Mouse (Mus musculus): ENCODE data around the gene Myo3a.
"Not testable (repeated sequence)": the region's sequence is repeated elsewhere in the genome, so short reads cannot be mapped to it uniquely, and the experiment has no call there.

The Myo3a gene

GRCm38 (mm10) chr2:22227308-22227707 is at the start of gene Myo3a:
Gene Myo3a, plus strand, starts transcription at chr2:22227503.
- DNase-seq = no peak

DNA sequence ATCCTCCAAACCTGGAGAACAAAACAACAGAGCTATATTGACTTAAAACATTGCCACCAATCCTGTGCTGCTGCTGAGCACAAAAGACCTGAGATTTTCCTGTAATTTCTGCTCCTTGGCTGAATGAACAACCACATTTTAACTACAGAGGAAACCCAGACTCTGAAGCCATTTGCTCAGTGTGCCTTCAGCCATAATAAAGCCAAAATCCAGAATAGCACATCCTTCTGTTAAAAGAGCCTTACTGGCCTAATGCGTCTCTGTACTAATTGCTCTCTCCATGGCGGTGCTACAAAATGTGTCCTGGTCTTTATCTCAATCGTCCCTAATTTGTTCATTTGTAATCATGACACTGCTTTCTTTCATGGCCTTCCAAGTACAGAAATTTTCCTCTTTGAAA is 23.2 kb downstream of the Myo3a start:
- no peak for DNase-seq

DNA sequence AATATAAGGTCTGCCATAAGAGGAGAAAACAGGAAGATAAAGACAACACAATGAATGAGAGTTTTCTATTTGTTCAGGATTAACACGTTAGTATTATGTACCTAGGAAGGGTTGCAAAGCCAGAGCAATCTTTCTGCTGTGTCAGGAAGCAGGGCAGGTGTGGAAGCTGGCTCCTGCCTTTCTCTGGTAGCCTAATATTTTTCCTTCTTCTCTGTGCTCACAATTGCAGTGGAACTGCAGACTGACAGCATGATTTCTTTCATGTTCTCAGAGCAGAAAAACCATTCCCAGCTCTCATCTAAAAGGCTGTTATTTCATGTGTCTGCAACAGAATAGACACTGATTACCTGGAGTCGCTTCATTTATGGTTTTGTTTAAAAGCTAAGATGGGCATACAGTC is 23.7 kb downstream of the Myo3a start:
- DNase-seq = no peak

DNA sequence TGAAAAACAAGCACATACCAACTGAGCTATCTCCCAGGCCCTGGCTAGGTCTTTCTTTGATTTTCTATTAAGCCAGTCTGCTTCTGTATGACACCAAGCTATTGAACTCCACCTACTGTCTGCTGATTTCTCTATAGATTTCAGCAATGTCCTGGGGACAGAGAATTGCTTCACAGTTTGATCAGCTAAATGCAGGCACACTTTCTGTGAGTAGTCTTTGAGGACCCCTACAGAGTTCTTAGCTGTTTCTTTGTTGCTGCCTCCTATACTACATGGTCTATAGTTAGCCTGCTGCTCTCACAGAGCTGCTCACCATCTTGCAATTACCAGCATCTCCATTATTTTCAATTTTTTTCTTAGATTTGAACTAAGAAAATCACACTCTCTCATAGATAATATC is 28.3 kb downstream of the Myo3a start:
- no peak for DNase-seq

DNA sequence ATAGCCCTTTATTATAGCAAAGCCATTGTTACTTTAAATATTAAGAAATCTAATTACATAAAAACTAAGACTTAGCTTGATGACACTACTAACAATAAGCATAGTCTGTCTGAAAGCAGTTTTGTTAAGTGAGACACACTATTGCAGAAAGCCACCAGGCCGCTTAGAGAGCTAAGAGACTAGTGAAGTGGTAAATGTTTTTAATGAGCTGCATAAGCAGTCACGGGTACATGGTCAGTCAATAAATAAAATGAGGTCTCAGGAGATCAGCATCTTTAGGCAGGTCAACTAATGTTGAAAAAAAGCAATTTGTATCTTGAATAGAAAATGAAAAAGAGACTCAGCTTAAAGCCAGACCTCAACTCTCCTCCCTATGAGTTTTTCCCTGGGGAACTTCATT is 44.3 kb downstream of the Myo3a start:
- no peak for DNase-seq

- DNase-seq = no peak
Measured at GRCm38 (mm10) chr2:22285366-22285765, 58.1 kb downstream of the Myo3a start.

DNA sequence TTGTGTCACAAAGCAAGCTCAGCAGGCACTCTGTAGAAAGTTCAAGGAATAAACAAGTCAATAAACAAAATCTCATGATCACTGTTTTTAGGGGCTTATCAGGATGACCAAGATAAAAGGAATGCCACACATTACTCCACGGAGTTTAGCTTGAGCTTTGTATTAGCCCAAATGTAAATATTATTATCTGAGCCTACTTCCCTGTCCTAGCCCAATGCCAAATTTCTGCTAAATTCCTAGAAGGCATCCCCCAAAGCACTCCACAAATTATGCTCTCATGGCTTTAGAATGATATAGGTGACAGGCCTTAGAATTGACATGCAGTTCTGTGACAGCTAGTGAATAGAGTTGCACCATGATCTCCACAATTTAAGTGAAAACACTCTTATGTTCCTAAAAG is 58.5 kb downstream of the Myo3a start:
- DNase-seq = no peak

DNA sequence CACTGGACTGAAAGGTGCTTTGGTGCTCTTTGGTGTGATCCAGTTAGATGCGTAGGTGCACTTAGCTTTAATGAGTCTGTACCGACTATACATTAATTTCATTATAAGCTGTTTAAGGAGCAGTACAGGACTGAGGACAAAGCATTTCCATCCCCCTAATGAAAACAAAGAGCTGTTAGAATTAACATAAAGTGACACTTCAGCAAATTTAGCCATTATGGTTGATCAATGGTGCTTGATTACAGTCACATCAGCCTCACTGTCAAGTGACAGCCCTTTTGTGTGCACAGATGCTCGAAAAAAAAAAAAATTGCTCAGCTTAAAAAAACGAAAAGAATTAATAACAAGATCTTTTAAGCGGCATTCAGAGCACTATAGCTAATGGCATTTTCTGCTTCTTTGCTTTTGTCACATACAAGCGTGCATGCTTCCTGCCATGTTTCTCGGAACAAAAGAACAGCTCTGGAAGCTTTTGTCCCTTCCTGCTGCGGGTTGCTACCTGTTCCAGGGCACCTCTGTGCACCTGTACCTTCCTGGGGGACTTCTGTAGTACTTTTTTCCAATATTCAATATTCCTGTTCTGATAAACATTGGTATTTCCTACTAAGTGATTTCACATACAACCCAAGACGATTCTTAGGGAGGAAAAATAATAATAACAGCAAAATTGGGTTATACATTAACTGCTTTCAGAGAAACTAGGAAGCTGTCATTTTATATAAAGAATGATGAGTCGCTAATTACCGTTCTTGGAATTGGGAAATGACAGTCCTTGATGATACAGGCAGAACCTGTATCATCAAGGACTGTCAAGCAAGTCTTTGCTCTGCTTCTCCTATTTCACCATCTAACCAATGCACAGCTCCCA is 66.5 kb downstream of the Myo3a start:
- DNase-seq = no peak

DNA sequence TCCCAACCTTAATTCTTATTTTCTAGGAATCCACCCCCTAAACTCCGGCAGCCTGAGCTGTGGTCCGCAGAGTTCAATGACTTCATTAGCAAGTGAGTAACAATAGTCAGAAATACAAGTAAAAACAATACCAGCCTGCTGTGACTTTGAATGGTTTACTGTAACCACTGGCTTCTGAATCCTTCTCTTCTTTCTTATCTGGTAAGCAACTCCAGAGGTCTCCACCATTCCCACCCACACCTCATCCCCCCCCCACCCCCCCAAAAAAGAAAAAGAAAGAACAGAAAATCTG is 67.1 kb downstream of the Myo3a start:
- no peak for DNase-seq

DNA sequence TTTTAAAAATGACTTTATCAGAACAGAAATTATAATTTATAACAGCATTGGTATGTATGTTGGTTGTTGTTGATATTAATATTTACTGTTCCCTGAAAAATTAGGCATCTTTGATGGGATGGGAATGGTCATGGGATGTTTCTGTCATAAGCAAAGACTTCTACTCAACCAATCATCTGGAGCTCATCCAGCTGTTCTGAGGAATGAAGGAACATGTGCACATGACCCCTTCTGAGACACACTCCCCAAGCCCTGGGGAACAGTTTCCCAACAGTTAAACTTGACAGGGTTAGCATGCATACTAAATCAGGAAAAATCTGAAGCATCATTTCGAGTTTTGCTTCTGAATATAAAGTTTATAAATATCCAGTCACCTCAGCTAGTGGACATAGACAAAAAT is 70.6 kb downstream of the Myo3a start:
- DNase-seq = no peak

DNA sequence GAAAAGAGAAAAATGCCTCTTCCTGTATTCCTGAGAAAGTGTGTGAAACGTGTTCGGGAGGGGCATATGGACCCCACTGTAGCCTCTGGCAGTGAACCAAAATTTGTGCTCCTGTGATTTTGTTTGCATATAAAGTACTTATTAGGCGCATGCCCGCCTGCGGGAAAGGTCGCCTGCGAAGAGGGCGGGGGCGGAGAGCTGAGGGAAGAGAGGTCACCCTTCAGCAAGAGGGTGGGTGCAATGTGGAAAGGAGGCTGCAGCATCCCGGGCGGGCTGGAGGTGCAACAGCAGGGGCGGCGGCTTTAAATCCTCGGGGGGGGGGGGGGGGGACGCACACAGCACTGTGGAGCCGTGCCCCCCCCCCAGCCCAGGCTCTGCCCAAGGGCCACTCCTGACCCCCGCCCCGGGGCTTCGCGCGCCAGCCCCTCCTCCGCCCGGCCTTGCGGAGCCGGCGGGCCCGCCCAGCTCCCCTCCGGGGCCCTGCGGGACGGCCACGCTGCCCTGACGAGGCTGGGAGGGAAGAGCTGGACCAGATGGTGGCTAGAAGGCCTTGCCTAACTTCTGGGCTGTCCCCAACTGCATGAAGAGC is 111.1 kb downstream of the Myo3a start:
- DNase-seq = no peak

DNA sequence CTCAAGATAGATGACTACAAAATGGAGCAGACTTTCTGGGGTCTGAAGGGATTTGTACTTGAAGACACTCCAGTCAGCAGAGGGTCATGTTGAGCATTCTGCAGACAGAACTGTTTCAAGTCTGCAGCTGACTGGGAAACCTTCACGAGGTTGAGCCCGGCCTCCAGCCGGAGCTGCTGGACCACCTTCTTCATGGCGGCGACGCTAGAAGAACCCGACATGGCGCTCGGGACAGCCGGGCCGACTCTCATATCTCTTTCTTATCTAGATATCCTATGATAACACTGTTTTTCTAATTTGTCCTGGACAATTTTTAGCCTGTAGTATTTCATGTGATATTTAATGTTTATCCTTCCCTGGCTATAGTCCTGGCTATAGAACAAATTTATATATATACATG is 183.2 kb downstream of the Myo3a start:
- not testable (repeated sequence) for DNase-seq

GRCm38 (mm10) chr2:22548421-22548820 is 321.1 kb downstream of the Myo3a start:
- no peak for DNase-seq

DNA sequence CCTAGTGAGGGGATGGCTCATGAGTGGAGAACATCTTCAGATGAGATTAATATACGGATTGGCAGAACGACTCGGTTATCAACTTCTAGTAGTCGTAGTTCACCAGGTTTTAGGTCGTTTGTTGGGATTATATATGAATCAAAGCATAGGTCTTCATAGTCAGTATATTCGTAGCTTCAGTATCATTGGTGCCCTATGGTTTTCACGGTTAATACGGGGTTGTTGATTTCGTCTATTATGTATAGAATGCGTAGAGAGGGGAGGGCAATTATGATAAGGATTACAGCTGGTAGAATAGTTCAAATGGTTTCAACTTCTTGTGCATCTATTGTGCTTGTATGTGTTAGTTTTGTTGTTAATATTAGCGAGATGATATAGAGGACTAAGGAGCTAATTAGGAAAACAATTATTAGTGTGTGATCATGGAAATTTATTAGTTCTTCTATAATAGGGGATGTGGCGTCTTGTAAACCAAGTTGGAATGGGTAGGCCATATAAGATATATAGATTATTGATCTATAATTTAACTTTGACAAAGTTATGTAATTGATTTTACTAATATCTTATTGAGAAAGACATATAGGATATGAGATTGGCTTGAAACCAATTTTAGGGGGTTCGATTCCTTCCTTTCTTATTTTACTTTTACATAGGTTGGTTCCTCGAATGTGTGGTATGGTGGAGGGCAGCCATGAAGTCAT is 360.3 kb downstream of the Myo3a start:
- DNase-seq = not testable (repeated sequence)

GRCm38 (mm10) chr2:22588170-22588541 is 360.9 kb downstream of the Myo3a start:
- DNase-seq = not testable (repeated sequence)

- DNase-seq = not testable (repeated sequence)
Measured at GRCm38 (mm10) chr2:22588673-22589381, 361.5 kb downstream of the Myo3a start.

- DNase-seq = not testable (repeated sequence)
Measured at GRCm38 (mm10) chr2:22589382-22590205, 362.3 kb downstream of the Myo3a start.

DNA sequence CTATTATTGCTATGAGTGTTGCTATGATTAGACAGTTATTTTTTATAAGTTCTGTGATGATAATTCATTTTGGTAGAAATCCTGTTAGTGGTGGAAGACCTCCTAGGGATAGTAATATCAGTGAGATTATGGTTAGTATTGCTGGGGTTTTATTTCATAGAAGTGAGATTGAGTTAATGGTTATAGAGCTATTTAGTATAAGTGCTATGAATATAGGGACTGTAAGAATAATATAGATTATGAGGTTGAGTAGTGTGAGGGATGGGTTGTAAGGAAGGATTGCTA is 362.8 kb downstream of the Myo3a start:
- no peak for DNase-seq

GRCm38 (mm10) chr2:22617951-22618350 is 390.6 kb downstream of the Myo3a start:
- no peak for DNase-seq

DNA sequence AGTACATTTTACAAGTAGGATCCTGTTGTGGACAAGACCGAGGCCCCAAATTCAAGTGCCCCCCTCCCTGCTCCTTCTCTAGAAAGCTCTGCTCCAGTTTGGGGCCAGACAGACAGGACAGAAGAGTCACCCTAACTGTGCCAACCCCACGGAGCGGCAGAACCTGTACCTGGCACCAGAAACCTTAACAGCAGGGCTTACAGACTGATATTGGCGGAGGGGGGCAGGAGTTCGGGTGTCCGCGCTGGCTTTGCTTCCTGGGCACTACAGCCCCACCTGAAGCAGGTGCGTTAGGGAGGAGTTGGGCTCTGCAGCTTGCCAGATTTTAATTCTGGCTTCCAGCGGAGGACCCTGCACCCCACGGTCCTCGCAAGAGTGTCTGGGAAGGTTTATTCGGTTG is 392.1 kb downstream of the Myo3a start:
- DNase-seq = no peak

GRCm38 (mm10) chr2:22620030-22620429 is 392.7 kb downstream of the Myo3a start:
- no peak for DNase-seq

- no peak for DNase-seq
Measured at GRCm38 (mm10) chr2:22620534-22620933, 393.2 kb downstream of the Myo3a start.

All from right cerebral cortex, adult 18-20 months (tissue).